Mouse (Mus musculus) heart, postnatal 14 days (tissue): ENCODE measurements at regions not wholly inside any gene's neighbourhood (a gene's known extent, or its start where the extent isn't known, plus 50 kb on each side); places are given as distances from the start of the nearest gene placed in this dataset.
"Not testable (repeated sequence)": the region's sequence is repeated elsewhere in the genome, so short reads cannot be mapped to it uniquely, and the experiment has no call there.

Source experiments
- DNase-seq, 2 experiments: peaks; one replicate each; pipeline ENCODE4 v3.0.0; 2021 to 2022
- intact Hi-C: fragments of 180-260 bp; cut with DNase I; formaldehyde crosslinking; loops from one replicate; pipeline ENCODE4 v1.15.1; 2025

DNA sequence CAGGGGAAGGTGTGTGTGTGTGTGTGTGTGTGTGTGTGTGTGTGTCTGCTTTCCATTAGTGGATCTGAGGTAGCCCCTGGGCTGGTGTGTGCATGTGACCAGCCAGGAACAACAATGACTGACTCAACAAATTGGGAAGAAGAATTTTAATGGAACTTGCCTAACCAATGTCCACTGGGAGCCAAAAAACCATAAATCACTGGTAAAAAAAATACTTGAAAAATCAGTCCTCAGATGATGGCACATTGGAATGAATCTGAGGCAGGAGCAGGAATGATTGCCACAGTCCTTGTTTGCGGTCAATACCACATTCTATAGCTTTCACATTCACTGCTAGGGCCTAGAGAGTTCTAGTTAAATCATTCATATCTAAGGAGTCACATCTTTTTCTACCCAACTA lies 487.8 kb downstream of the Ets1 start:
- no peak for DNase-seq
- intact Hi-C loops: no loop called here

- DNase-seq: no peak
- intact Hi-C loops: no loop called here
Measured at GRCm38 (mm10) chr9:33152186-33152585, 516.2 kb downstream of the Ets1 start.

- no peak for DNase-seq
- intact Hi-C loops: no loop called here
Measured at GRCm38 (mm10) chr9:33168159-33168558, 532.1 kb downstream of the Ets1 start.

GRCm38 (mm10) chr9:33169093-33169492 lies 533.1 kb downstream of the Ets1 start:
- intact Hi-C loops, DNase-seq: not testable (repeated sequence)

- intact Hi-C loops: no loop called here
- DNase-seq: no peak
Measured at GRCm38 (mm10) chr9:33180066-33180465, 544.0 kb downstream of the Ets1 start.

DNA sequence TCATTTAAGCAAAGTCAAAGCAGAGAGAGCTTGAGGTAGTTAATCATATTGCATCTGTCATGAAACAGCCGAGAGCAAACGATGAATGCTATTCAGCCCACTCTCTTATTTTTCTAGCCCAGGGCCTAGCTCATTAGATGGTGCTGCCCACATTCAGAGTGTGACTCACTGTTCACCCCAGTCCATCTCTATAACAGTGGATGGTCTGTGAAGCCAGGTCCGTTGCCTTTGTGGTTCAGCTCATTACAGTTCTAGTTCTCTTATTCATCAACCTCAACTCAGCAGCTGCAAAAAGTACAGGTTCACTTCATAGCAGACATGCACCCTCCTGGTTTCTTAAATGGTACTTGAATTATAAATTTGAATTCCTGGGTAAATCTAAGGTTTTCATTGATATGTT lies 551.2 kb downstream of the Ets1 start:
- intact Hi-C loops: no loop called here
- DNase-seq: no peak

DNA sequence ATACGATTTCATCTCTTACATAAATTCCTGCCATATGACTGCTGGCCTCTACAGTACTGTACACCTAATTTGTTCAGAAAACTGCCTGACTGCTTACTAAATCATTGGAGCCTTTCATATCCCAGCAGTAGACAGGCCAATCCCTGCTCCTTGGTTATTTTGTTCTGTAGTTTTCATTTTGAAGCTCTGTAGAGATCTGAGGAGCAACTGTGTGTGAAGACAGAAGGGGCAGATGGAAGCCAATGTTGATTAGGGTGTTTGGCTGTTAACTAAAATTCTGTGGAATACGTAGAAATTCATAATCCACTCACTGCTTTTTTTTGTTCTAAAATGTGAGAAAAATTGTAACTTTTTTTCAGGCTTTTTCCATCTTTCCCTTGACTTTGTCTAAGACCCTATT lies 573.1 kb downstream of the Ets1 start:
- intact Hi-C loops: no loop called here
- DNase-seq: no peak

GRCm38 (mm10) chr9:33214523-33214922 lies 578.5 kb downstream of the Ets1 start:
- no peak for DNase-seq
- intact Hi-C loops: no loop called here

DNA sequence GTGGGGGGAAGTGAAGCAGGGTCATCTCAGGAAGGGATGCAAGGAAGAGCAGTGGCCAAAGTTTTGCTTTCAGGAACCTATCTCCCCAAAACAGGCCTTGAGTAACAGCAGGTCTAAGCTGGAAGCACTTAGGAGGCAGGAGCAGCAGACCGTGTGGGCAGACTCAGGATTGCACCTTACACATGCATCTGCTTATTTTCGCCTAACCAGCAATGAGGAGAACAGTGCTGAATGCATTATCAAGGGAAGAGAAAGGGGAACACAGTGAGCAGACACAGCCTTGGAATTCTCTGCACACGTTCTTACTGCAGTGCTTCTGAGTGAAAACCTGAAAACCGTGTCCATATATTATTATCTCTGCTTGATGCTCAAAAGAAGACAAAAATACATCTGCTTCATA lies 585.0 kb downstream of the Ets1 start:
- no peak for DNase-seq
- intact Hi-C loops: no loop called here

DNA sequence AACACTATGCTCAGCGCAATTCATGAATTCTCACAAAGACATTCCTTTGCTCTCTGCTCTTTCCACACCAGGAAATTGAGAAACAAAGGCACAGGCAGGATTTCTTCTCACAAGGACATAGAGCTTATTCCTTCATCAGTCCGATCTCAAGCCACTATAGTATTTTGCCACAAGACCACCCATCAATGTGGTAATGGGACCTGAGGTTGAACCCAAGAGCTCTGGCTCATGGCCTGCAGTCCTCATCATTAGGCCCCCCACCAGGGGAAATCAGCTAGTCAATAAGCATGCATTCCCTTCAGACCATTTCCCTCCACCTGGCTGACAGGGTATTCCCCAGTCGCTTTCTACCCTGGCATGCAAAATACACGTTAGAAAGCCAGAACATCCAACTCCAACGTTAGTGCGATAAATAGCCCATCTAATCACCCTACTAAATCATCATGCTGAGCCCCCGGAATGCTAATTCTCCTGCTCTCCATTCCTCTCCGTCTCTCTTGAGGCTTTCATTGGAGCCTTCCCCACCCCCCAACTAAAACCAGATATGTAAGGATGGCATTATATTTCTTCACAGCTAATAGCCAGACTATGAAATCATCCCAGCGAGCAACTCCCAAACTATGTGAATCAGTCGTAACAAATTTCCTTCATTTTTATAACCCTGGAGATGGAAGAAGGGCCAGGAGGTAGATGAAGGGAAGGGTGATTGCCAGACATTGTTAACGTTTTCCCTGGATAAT lies 586.2 kb downstream of the Ets1 start:
- intact Hi-C loops: no loop called here
- DNase-seq: no peak

GRCm38 (mm10) chr9:33233699-33234131 lies 597.7 kb downstream of the Ets1 start:
- no peak for DNase-seq
- intact Hi-C loops: no loop called here

GRCm38 (mm10) chr9:33238190-33238589 lies 602.2 kb downstream of the Ets1 start:
- intact Hi-C loops: no loop called here
- DNase-seq: no peak

DNA sequence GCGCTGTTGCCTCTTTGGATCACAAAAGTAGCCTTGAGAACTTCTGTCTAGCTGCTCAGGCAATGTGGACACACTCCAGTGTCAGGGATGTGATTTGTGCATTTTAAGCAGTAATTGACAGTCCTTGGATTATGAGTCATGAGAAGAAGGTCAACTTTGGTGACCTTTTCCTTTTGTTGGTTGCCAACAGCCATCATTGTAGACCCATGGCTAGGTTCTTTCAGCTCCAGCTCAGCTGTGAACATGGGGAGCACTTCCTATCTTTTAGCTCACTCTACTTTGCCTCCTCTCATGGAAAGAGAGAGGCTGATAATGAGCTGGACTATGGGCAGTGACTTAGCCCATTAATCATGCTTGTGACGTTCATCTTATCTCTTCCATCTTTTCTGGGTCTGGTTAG lies 602.8 kb downstream of the Ets1 start:
- intact Hi-C loops: no loop called here
- no peak for DNase-seq

- intact Hi-C loops: no loop called here
Measured at GRCm38 (mm10) chr9:33240506-33240905, 604.5 kb downstream of the Ets1 start.

DNA sequence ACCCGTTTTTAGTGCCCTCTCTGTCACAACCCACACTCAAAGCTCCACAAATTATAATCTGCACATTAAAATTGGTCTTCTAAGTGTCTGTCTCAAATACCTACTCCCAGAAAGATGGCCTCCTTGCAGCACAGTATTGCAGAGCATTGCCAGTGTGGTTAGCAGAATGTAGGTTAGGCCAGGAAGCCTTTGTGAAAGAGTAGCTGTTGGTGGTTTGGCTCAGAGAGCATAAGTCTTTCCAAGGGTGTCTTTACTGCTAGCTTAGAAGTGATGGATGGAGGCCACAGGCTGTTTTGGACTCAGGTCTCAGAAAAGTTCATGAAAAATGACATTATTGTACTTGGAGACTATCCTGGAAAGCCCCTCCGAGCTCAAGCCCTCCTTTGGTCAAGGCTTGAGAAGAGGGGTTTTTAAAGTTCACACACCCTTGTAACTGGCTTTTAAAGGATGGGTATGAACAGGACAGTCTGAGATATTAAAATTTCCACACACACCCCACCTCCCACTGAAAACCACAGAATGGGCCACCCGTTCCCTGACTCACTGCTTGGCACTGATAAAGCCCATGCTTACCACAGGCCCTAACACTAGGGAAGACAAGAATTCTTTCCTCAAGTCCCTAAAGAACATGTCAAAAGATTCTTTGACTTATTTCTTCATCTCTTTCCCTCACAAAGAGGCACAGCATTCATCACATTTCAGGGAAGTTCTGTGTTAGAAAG lies 605.1 kb downstream of the Ets1 start:
- intact Hi-C loops: no loop called here
- no peak for DNase-seq

More at GRCm38 (mm10) chr9:33240506-33240905, 604.5 kb downstream of the Ets1 start:
- DNase-seq: no peak

DNA sequence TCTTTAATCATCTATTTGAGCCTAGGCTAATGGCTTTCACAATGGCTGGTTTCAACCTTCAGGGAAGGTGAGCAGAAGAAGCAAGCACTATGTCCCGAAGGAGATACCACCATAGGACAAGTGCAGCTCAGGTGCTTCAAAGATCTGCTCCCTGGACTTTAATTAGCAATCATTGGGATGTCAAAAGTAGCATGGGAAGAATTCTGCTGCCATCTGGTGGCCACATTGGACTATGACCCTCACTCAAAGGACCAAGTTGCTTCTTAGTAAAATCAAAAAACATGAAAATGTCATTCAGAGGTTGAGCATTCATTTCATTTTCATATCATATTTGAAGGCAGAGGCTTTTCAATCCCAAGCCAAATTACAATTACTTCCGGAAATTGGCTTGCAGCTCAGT lies 610.9 kb downstream of the Ets1 start:
- peak; percentile 53 to 64 for DNase-seq
- intact Hi-C loops: loop anchor here (2.0 to 5.0 kb wide), 5 partner anchors 150 to 975 kb away; no protein-coding TSS in a partner anchor

- intact Hi-C loops: no loop called here
- DNase-seq: no peak
Measured at GRCm38 (mm10) chr9:33258241-33258640, 622.2 kb downstream of the Ets1 start.

GRCm38 (mm10) chr9:33260171-33260570 lies 624.1 kb downstream of the Ets1 start:
- intact Hi-C loops: loop anchor here (5.0 kb wide), 1 partner anchor 1227 kb away; the partner anchor contains the start of gene Kirrel3
- peak; percentile 42 to 60 for DNase-seq

DNA sequence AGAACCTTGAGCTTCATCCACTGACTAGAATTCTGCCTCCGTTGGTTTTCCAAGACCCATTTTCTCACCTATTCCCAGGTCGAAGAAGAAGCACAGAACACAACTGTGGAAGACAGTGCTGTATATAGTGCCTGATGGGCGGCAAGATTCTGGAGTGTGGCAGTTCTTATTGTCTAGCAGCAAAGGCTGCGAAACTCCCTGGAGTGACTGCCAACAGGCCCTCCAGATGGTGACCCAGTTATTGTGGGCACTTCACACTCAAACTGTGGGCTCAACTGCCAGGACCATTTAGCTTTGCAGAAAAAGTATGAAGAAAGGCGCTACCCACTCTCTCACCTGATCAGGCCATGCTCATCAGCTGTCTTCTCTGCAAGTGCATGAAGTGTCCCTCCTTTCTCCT lies 653.4 kb downstream of the Ets1 start:
- intact Hi-C loops: no loop called here
- DNase-seq: no peak

DNA sequence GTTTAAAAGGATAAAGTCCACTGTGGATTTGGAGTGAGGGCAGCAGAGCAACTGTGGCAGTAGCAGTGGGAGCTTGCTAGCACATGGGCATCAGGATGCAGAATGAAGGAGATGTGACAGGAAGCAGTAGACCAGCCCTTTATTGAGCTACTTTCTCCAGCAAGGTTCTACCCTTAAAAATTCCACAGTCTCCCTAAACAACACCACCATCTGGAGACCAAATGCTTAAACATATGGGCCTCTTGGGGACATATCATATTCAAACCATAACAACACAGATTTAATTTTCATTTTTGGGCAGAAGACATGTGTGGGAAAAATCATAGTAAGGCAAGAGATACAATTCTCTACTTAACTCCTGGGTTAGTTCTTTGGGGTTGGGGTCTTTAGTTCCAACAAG lies 656.1 kb downstream of the Ets1 start:
- intact Hi-C loops: no loop called here
- no peak for DNase-seq

GRCm38 (mm10) chr9:33295925-33296324 lies 659.9 kb downstream of the Ets1 start:
- no peak for DNase-seq
- intact Hi-C loops: no loop called here

- no peak for DNase-seq
- intact Hi-C loops: no loop called here
Measured at GRCm38 (mm10) chr9:33319525-33320025, 683.6 kb downstream of the Ets1 start.
